8 mouse cellular contexts compared by ENCODE assay signal in the genomic region with DNA sequence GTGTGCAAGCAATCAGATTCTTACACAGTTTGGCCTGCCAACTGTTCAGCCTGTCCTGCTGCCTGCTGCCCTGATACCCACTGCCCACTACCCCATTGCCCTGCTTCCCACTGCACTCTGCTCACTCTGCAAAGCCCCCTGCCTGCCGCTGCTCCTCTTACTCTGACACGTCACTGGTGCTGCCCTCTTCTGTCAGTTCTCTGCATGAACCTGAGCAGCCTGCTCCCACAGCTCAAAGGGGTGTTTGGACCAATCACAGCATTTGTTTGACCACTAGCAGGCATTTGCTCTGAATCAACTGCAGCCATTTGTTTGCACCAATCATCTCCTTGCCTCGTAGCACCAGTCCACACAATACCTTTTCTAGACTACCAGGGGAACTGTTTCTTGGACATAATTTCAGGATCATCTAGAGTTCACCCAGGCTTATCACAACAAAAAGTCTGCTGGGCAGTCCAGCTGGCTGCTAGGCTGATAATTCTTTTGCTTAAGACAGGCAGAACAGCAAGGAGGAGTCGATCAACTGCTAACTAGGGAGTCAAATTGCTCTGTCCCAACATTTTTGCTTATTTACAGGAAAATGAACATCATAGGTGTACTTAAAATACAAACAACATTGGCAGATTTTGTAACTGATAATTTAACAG. TPM values are rescaled to one million over a fixed set of nuclear protein-coding genes. Genes with fewer than 3 reads are reported as not detected.
DNase-seq lines count a peak whose midpoint lies in the region; ATAC-seq and TF ChIP-seq lines count a peak whose summit lies in the region.

No protein-coding gene starts in this region.

- peak; percentile 72; the same call in 1 of the 2 replicates for ATAC-seq in forebrain, embryonic 13.5 days

- H3K27me3 ChIP-seq in forebrain, embryonic 13.5 days: no peaks in the 10 kb centered on the region

- peak; percentile 51 for DNase-seq in ES-E14 (ENCODE audit: low read depth, low spot score)
- DNase-seq in adrenal gland, postnatal 14 days: peak; percentile 73
- peak; percentile 53 to 67 for DNase-seq in heart, postnatal 14 days
- DNase-seq in kidney, postnatal 25 days: peak; percentile 63 to 72
- DNase-seq in lung, postnatal 14 days: peak; percentile 71
- DNase-seq in retina, postnatal 1 day: peak; percentile 83
- DNase-seq in spleen, postnatal 36 days (ENCODE audit: low spot score in 2 of 2): no peak

- H3K4me1 ChIP-seq in ES-E14 (ENCODE audit: control insufficient read depth in 2 of 2, insufficient read depth in 2 of 2, low read length in 2 of 2, poor library complexity in 1 of 2): no peaks in the 10 kb centered on the region
- no peaks in the 10 kb centered on the region for H3K4me1 ChIP-seq in forebrain, embryonic 13.5 days

- H3K27ac ChIP-seq in ES-E14 (ENCODE audit: insufficient read depth, low read depth, low read length, poor library complexity, severe bottlenecking): no peak overlapping the region
- H3K27ac ChIP-seq in forebrain, embryonic 13.5 days: no peak overlapping the region

- H3K9ac ChIP-seq in ES-E14 (ENCODE audit: insufficient read depth, low read depth, low read length, poor library complexity, severe bottlenecking): no peak overlapping the region
- H3K9ac ChIP-seq in forebrain, embryonic 13.5 days: no peak overlapping the region

- H3K4me2 ChIP-seq in forebrain, embryonic 13.5 days: no peak overlapping the region

- H3K9me3 ChIP-seq in ES-E14 (ENCODE audit: control insufficient read depth, insufficient read depth, low read depth, low read length): no peaks in the 10 kb centered on the region
- H3K9me3 ChIP-seq in forebrain, embryonic 13.5 days (replicated peaks): no peaks in the 10 kb centered on the region

- H3K4me3 ChIP-seq in ES-E14 (ENCODE audit: insufficient read depth in 1 of 2, low read depth in 1 of 2, low read length in 2 of 2, poor library complexity in 1 of 2, severe bottlenecking in 1 of 2): no peak overlapping the region
- no peak overlapping the region for H3K4me3 ChIP-seq in forebrain, embryonic 13.5 days

- no peaks in the 10 kb centered on the region for H3K36me3 ChIP-seq in ES-E14 (ENCODE audit: control insufficient read depth, insufficient read depth, low read length, poor library complexity, severe bottlenecking)
- H3K36me3 ChIP-seq in forebrain, embryonic 13.5 days (ENCODE audit: poor library complexity, severe bottlenecking): no peaks in the 10 kb centered on the region

- in situ Hi-C loops in ES-E14 (cut with MboI; ENCODE audit: low sequenced_read_pairs in 2 of 2, unreplicated experiment in 2 of 2): no loop called here

- WGBS in forebrain, embryonic 13.5 days: 13% methylated on average over 4 of the region's 4 CpGs

- intact Hi-C loops in heart, postnatal 14 days (cut with DNase I): loop anchor here (2.0 to 5.0 kb wide), 2 partner anchors 61 to 105 kb away; partner anchors contain the start of gene Bace2

TF ChIP-seq in ES-E14, 5 proteins besides CTCF, POLR2A, EP300 and RAD21:
- TF ChIP-seq ZNF384 (IDR thresholded peaks at IDR 0.05; ENCODE audit: low read depth, low read length): no peak
- TF ChIP-seq MAFK (IDR thresholded peaks at IDR 0.05; ENCODE audit: insufficient read depth, low read depth, low read length): no peak
- TF ChIP-seq HCFC1 (IDR thresholded peaks at IDR 0.05; ENCODE audit: borderline replicate concordance, insufficient read depth, low read length): no peak
- no peak for TF ChIP-seq CHD2 (IDR thresholded peaks at IDR 0.05; ENCODE audit: low read depth, low read length)
- no peak for TF ChIP-seq ZC3H11A (IDR thresholded peaks at IDR 0.05; ENCODE audit: borderline replicate concordance, low read depth, low read length)

RNA-seq across cellular contexts. Expression of gene Mx1, which starts 44.7 kb away (rescaled TPM):
- total RNA-seq in ES-E14 (2012; rRNA removed): 0.36 TPM in 1 of 2 replicates, not detected in the other
- total RNA-seq in adrenal gland, postnatal 14 days (2021): 1.5 and 4.1 TPM in 2 replicates
- not detected in 2 replicates for polyA plus RNA-seq in forebrain, embryonic 13.5 days (2015; fragmentation: Nextera tagmentation; extraction: Ambion mirVana)
- 1 to 10 TPM; 1.0 to 1.1 TPM for total RNA-seq in heart, postnatal 14 days (2021)

Comparison
In these comparisons a context has a peak if more than half of its experiments do, and no peak if none do; other contexts are left out.
1. DNase-seq: peak in ES-E14 (single experiment), adrenal gland, postnatal 14 days (single experiment), heart, postnatal 14 days (2 of 2), kidney, postnatal 25 days (2 of 2), lung, postnatal 14 days (single experiment) and retina, postnatal 1 day (single experiment); none in spleen, postnatal 36 days (0 of 2).